Comparison of ENCODE assay signal across 16 mouse cellular contexts in the genomic region with DNA sequence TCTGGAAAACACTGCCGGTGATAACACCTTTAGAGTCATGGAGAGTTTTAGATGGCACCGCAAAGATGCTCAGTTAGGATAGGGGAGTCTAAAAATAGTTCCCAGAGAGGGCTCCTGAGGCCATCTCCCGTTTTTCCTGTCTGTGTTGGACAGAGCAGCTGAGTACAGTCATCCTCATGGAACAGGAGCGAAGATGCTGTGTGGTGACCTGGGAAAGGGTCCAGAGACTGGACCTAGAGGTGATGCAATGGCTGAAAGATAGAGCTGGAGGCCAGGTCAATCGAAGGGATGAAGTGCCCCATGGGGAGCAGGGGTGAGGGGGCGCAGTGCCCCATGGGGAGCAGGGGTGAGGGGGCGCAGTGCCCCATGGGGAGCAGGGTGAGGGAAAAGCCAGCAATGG.
"Had no signal": no experiment of that assay in that cellular context is flagged by ENCODE, and none has a peak within 500 bp of the region (broad histone marks: within the 10 kb centered on the region; RNA-seq: fewer than 3 reads in every experiment).

No protein-coding gene starts in this region.

- H3K27me3 ChIP-seq: limb, embryonic 15.5 days; neural tube, embryonic 13.5 days; stomach, embryonic 15.5 days had no signal

- H3K4me2 ChIP-seq: limb, embryonic 15.5 days; liver, embryonic 12.5 days; lung, embryonic 14.5 days; neural tube, embryonic 13.5 days; stomach, embryonic 15.5 days had no signal

- H3K4me3 ChIP-seq: limb, embryonic 15.5 days; liver, embryonic 12.5 days; midbrain, embryonic 10.5 days; neural tube, embryonic 13.5 days; stomach, embryonic 15.5 days had no signal

- H3K9me3 ChIP-seq: limb, embryonic 15.5 days; liver, embryonic 12.5 days; midbrain, embryonic 10.5 days; neural tube, embryonic 13.5 days; stomach, embryonic 15.5 days had no signal

- ATAC-seq: liver, embryonic 12.5 days had no signal

- DNase-seq: kidney, postnatal 25 days; layer of hippocampus, adult 9-11 months; layer of hippocampus, postnatal 36 days; left cerebral cortex, postnatal 4 days; lung, embryonic 14.5 days; lung, postnatal 10 days; lung, postnatal 4 days; midbrain, embryonic 14.5 days; retina, postnatal 1 day; right cerebral cortex, postnatal 4 days; thymus, postnatal 4 days had no signal

- H3K36me3 ChIP-seq: limb, embryonic 15.5 days; liver, embryonic 12.5 days; midbrain, embryonic 10.5 days; neural tube, embryonic 13.5 days; stomach, embryonic 15.5 days had no signal

- H3K9ac ChIP-seq: limb, embryonic 15.5 days; liver, embryonic 12.5 days; lung, embryonic 14.5 days; neural tube, embryonic 13.5 days; stomach, embryonic 15.5 days had no signal

- H3K27ac ChIP-seq: limb, embryonic 15.5 days; liver, embryonic 12.5 days; midbrain, embryonic 10.5 days; neural tube, embryonic 13.5 days; stomach, embryonic 15.5 days had no signal
